Mouse (Mus musculus): Measurements from ENCODE around the gene Larp4b.

Larp4b gene

DNA sequence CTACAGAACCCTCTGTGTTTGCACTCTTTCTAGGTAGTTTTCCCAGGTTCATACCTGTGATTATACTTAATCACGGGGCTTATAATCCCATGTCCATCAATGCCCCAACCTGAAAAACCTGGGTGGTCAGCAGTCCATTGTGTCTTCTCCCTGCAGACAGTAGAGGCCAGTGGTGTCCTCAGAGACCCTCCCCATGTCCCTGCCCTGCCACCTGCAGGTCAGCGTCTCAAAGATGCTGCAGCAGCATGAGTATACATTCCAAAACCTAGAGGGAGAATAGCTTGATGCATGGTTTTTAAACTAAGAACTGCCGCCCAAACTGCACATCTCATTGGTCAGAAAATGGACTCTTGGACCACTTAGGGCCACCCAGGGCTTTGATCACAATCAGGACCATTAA, 85.0 kb downstream of the Larp4b start:
- DNase-seq (ENCODE audit: low spot score), result no peak

DNA sequence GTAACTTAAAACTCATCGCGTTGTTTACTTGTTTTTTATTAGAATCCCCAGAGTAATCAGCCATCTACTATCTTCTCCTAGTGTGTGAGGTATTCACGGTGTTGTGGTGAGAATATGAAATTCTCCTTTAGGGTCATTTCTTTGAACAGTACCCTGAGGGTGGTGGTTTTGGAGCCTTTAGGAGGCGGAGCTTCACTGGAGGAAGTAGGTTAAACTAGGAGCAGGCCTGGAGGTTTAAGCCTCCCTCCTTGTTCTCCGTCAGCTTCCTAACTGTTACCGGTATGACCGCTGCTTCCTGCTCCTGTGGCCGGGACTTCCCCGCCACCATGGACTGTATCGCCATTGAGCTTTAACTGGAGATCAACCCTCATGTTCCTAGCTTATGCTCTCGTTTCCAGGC, 86.5 kb downstream of the Larp4b start:
- no peak for DNase-seq (ENCODE audit: low spot score)

DNA sequence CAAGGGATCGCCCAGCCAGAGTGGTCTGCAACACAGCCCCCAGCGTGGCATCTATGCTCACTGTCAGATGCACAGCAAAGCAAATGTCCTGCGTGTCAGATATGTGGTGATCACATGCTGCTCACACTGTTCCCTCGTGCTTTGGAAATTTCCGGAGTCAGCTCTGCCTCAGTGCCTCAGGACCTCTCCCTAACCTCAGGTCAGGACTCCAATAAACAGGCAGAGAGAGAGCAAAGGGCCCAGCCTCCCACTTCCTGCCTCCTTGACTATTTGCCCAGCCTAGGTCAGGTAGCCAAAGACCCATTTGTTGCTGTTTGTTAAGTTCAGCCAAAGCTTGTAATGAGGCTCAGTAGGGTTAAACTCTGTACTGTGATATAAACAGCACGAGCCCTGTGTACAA, 87.4 kb downstream of the Larp4b start:
- no peak for DNase-seq (ENCODE audit: low spot score)

DNA sequence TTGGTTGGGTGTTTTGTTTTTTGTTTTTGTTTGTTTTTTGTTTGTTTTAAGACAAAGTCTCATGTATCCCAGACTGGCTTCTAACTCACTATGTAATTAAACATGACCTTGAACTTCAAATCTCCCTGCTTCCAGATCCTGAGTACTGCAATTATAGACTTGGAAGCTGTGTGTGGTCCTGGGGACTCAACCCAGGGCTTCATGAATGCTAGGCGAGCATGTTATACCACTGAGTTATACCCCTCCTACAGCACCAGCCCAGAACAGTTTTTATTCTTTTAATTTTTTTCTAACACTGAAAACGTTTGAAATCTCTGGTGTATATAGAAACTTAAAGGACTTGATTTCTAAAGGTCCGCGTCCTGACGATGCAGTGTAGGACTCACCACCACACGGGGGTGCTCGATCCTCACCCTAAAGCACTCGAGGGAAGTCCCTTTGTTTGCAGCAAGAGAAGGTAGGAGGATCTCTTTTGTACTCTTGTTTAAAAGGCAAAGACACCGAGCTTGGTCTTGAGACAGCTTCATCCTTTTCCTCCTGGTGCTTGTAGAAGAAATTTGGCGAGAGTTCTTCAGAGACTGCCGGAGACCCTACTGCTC, 88.1 kb downstream of the Larp4b start:
- peak; percentile 84 for DNase-seq (ENCODE audit: low spot score)

DNA sequence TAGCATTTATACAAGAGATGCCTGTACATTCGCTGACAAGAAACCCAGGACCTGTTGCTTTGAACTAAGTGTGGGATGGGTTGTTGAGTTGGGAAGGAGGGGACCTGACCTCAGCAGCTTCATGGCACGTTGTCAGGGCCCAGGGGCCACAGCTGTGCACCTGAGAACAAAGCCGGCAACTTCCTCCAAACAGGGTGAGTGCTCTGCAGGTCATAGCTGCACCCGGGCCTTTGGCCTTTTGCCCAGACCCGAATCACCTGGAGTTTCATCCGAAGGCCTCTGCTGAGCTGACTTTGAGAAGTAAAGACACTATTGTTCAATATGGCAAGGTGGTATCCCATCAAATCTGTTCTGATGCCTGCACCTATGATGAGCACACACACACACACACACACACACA, 90.6 kb downstream of the Larp4b start:
- DNase-seq (ENCODE audit: low spot score), result no peak

DNA sequence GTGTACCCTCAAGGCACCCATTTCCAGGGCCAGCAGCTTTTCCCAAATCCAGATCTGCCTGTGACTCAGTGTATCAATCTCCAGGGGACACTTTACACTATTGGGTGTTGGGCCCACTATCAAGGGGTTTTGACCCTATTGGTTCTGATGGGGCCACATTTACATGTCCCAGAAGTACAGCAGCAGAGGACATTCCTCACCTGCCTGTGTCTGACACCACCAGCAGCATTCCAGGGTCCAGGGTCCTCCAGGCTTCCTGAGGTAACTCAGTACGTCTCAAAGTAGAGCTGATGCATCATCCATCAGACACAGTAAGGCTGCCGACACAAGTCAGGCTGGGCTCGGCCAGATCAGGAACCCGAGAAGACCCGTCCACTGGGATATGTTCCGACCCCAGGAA, 91.0 kb downstream of the Larp4b start:
- DNase-seq (ENCODE audit: low spot score), result no peak

DNA sequence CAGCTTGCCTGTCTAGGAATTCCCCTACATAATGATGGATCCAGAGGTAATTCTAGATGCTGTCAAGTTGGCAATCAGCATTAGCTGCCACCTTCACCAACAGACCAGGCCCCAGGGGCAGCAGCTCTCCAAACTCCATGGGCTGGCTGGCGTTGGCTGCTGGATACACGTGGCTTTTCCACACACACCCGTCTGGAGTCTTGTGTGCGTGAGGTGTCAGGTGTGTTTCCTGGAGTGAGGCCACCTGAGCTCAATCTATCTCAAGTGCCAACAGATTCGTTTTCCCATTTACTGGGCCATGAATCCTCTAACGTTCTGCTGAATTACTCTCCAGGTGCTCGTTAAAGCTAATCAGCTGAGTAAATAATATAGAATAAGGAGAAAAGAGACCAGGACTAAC, 93.5 kb downstream of the Larp4b start:
- DNase-seq (ENCODE audit: low spot score), result no peak

DNA sequence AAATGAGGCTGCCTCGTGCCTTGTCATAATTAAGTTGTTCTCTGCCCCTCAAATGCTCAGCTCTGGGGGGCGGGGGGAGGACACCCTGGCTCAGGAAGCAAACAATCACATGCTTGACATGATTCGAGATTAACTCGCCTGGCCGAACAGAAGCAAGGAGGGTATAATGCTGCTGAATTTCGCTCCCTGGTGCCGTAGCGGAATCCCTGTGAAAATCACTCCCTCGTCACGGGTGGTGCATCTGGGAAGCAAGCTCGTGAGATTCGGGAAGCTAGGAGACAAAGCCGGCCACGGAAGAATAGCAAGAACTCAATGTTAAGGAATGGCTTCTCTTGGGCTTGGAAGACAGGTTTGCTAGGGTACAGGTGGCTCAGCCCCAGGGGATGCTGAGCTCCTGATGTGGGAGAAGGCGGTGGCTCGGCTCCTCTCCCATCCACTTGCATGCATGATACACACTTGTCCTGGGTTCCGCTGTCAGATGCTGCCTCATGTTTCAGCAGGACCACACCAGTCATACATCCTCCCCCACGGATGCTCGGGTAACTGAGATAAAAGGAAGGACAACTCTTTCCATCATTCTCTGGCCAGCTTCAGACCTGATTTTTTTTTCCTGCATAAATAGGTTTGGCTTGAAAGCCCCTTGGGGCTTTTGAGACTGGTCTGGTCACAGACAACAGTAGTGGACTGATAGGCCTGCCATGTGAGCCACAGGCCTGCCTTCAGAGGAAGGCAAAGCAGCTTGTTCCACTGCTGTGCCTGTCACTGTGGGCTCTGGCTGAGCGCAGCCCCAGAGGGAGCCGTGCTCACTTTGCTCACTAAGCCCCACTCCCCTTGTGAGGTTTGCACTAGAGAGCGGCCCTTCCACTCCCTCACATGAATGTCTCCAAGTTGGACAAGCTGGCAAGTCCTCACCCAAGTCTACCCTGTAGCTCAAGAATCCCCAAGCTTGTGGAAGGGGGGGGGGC, 94.2 kb downstream of the Larp4b start:
- no peak for DNase-seq (ENCODE audit: low spot score)

DNA sequence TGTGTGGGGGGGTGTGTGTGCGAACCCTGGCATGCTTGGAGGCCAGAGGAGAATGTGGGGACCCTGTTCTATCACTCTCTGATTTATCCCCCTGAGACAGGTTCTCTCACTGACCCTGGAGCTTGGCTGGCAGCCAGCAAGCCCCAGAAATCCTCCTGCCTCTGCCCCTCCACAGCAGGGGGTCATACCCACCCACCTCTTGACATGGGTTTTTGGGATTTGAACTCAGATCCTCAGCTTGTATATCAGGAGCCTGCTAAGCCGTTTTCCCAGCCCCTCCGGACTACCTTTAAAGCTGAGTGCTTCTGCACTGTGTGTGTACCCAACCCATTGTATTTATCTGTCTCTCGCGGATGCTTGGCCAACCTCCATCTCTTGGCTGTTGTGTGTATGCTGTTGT, 95.8 kb downstream of the Larp4b start:
- no peak for DNase-seq (ENCODE audit: low spot score)

DNA sequence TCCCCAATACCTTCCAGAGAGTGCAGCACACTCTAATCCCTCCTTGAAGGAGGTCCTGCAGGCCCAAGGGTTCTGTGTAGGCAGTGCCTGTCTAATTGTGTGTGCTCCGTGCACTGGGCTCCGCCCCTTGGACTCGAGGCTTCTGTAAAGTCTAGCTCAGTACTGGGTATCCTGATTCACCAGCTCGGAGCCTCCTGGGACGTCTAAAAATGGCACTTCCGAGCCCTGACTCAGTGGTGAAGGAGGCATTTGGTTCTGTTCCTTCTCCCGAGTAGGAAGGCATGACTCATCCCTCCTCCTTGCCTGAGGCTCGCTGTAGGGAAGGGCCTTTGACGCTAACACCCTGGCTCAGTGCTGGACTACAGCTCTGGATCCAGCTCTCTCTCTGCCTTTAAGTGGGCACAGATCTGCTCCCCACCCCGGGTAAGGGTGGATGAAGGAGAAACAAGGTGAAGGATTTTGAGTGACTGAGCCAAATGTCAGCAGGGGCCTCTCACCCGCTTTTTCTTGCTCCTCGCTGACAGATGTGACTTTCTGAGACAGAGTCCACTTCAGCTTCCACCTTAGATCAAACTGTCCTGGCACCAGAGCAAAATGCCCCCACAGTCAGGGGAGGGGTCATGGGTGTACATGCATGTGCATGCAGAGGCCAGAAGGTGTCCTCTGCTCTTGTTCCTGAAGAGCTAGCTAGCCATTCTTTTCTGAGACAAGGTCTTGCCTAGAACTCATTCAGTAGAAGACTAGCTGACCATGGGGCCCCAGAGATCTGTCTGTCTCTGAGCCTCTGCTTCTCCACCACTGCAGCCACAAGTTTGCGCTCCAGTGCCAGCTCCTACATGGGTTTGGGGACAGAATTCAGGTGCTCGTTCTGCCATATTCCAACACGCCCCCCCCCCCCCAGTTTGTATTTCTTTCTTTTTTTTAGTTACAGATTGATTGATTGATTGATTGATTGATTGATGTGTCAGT, 97.8 kb downstream of the Larp4b start:
- DNase-seq (ENCODE audit: low spot score), result peak; percentile 66

DNA sequence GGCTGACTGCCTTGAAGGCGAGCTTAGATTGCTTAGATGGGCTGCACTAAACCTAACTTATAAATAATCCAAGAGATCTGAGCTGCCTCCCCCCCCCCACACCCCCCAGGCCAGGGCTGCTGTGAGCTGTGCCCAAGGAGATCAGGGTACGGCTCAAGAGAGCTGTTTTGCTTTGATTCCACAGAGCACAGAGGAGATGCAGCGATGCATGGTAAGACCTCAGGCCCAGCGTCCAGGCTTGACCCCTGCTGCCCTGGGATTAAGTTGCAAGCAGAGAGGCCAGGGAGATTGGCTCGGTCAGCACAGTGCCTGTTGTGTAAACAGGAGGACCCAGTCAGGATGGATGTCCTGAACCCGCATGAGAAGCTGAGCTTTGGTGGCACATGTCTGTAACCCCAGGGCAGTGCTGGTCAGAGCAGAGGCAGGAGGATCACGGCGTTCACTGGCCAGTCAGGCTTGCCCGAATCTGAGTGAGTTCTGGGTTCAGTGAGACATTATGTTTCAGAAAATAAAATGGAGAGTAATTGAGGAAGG, 99.2 kb downstream of the Larp4b start:
- no peak for DNase-seq (ENCODE audit: low spot score)

DNA sequence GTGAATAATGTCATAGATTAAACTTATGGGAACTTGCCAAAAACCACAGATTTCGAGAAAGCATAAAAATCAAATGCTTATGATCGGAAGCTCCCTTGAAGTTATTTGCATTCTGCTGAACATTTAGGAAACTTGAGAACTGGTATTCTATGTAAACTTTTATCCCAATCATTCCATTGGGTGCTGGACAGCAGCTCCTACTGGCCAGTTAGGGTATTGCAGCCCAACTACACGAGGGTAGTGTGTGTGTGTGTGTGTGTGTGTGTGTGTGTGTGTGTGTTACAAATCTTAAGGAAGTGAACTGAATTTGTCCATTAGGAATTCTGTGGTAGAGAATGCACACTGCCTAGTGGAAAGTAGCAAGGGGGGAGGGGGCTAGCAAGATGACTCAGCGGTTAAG, 101.0 kb downstream of the Larp4b start:
- DNase-seq (ENCODE audit: low spot score), result no peak

DNA sequence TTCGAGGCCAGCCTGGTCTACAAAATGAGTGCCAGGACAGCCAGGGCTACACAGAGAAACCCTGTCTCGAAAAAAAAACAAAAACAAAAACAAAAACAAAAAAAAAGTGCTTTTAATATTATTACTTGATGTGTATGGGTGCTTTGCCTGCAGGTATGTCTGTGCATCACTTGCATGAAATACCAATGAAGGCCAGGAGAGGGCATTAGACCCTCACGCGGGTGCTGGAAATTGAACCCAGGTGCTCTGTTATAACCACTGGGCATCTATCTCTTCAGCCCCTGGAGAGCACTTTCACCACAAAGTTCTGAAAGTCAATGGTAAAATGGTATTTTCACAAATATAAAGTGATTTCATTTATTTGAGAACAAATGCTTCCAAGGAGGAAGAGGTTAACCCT, 101.9 kb downstream of the Larp4b start:
- DNase-seq (ENCODE audit: low spot score), result no peak

DNA sequence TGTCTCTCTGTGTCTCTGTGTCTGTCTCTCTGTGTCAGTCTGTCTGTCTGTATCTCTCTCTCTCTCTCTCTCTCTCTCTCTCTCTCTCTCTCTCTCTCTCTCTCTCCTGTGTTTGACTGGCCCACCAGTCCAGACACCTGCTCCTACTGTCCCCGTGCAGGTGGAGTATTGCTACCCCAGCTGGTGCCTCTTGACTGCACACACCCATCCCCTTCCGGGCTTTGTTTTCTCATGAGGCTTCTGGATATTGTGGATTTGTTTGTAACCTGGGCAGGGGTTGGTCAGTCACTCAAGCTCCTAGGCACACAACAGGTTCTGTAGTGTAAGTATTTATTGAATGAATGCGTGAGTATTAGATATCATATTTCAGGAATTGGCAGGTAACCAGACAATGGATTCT, 104.4 kb downstream of the Larp4b start:
- DNase-seq (ENCODE audit: low spot score), result no peak

DNA sequence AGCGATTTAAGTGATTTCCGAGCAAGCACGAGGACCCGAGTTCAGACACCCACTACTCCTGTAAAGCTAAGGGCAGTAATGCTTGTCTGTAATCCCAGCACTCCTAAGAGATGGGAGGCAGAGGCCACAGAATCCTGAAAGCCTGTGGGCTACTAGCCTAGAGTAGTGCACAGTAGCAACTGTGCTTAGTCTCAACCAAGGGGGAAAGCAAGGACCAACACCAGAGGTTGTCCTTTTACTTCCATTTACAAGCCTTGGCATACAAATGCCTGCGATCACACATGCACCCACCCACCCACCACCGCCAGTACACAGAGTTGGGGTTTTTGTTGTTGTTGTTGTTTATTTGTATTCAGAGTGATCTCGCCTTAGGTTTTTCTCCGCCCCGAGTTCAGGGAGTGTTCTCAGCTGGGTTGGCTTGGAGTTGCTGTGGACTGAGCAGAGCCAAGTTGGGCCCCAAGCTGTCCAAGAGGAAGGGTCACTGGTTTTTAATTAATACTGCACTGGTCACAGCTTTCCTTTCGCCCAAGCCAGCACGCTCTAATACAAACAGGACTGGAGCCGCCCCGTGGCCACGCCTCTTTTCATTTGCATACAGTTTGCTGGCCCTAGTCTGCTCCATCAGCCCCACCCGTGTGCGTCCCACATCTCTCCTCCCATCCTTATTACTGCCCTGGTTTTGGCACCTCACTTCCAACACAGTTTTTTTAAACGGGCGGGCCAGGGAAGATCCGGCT, 105.2 kb downstream of the Larp4b start:
- no peak for DNase-seq (ENCODE audit: low spot score)

DNA sequence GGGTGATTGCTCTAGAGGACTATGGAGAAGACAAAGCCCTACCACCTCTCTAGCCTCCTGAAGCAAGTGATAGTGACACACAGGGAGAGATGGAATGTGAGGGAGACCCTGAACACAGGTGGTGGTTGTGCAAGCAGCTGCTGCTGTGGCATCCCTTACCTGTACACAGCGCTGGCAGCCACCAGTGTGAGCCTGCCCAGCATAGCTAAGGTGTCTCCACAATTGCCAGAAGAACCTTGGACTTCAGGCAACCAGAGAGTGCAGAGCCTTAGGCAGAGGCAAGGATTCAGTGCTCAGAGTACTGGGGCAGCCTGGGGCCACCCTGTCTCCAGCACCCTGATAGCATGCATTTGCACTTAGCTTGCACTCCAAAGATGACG, 105.8 kb downstream of the Larp4b start:
- DNase-seq (ENCODE audit: low spot score), result no peak

DNA sequence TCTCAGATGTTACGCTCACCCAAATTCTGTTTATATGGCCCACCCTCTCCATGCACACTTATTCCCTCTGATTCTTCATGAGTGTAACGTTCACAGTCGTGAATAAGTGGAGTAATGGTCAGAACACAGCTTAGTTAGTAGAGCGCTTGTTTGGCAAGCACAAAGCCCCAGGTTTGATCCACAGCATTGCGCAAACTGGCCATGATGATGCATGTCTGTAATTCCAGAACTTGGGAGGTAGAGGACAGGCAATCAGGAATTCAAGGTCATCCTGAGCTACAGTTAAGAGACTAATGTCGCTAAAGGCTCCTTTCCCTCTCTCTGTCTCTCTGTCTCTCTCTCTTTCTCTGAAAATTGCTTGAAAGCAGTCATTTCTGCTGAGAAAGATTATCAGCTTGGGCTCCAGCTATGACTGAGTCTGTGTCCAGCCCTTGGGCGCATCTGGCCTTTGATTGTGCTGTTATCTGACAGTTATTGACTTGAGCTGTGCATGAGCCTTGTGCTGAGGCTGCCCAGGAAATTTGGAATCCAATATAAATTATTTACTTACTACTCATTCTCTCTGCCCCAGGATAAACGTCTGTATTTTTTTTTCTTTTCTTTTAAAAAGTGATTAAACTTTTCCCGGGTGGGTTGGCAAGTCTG, 129.2 kb downstream of the Larp4b start:
- no peak for DNase-seq (ENCODE audit: low spot score)
